Mouse (Mus musculus) cortical plate, adult 2 months (tissue): Measurements from ENCODE around the gene Mms19.

Source experiments
- CTCF ChIP-seq: fragments of 200-500 bp; IDR thresholded peaks from 2 replicates; pipeline ENCODE4 v1.5.1; 2011; ENCODE audit warnings: mild to moderate bottlenecking, control low read depth, low read length; ENCODE audit not compliant: insufficient read depth; ENCODE audit errors: extremely low read depth
- POLR2A ChIP-seq: fragments of 200-500 bp; IDR thresholded peaks from 2 replicates; pipeline ENCODE4 v1.6.1; 2011; ENCODE audit warnings: mild to moderate bottlenecking, low read length, control low read depth; ENCODE audit not compliant: insufficient read depth; ENCODE audit errors: extremely low read depth

- TF ChIP-seq CTCF (no peak), POLR2A (no peak)
These were observed 18.8 kb upstream of the Mms19 start for GRCm38 (mm10) chr19:41999688-42000283.
